Mouse (Mus musculus) forebrain, embryonic 10.5 days (tissue): ENCODE results near the gene Gin1. TPM values are rescaled to one million over a fixed set of nuclear protein-coding genes. Genes with fewer than 3 reads are reported as not detected.

Source experiments
- DNase-seq: peaks from one replicate; pipeline ENCODE4 v3.0.0-alpha.2; 2017; ENCODE audit warnings: low spot score; ENCODE audit errors: extremely low spot score
- H3K27ac ChIP-seq: fragments of 300-500 bp; sonication (generic); 2 replicates; pipeline ENCODE4 v1.5.1; 2016; ENCODE audit warnings: mild to moderate bottlenecking
- H3K27me3 ChIP-seq: fragments of 300-500 bp; sonication (generic); 2 replicates; pipeline ENCODE4 v1.6.1; 2016; ENCODE audit warnings: mild to moderate bottlenecking; ENCODE audit not compliant: poor library complexity, severe bottlenecking
- H3K36me3 ChIP-seq: fragments of 300-500 bp; sonication (generic); replicated peaks from 2 replicates; pipeline ENCODE4 v1.6.1; 2016; ENCODE audit warnings: mild to moderate bottlenecking, moderate library complexity
- H3K4me1 ChIP-seq: fragments of 300-500 bp; sonication (generic); 2 replicates; pipeline ENCODE4 v1.6.1; 2016
- H3K4me3 ChIP-seq: fragments of 300-500 bp; sonication (generic); 2 replicates; pipeline ENCODE4 v1.5.1; 2016; ENCODE audit warnings: mild to moderate bottlenecking, moderate library complexity
- H3K9me3 ChIP-seq: fragments of 300-500 bp; sonication (generic); 2 replicates; pipeline ENCODE4 v1.6.1; 2016; ENCODE audit warnings: mild to moderate bottlenecking, moderate library complexity
- WGBS: fragments of 180-500 bp; shearing (Covaris S2); methylation state at CpG from one replicate; pipeline ENCODE4 v1.1.7; 2016; 5-methylcytosine and 5-hydroxymethylcytosine counted together
- polyA plus RNA-seq: library from polyadenylated mRNA; unstranded; fragments of >200 nt; fragmentation: Nextera tagmentation; extraction: Ambion mirVana; gene quantifications from 2 replicates; pipeline ENCODE4 v1.2.1, GENCODE M21; 2016

The Gin1 gene
- polyA plus RNA-seq, 1 experiment from 2014 or later: 20.4 TPM

GRCm38 (mm10) chr1:97795936-97796335 is 26.0 kb downstream of the Gin1 start:
- no peak for DNase-seq
- Histone ChIP-seq H3K4me3 (no peak overlapping the region), H3K27ac (no peak overlapping the region), H3K27me3 (no peaks in the 10 kb centered on the region), H3K36me3 (no peaks in the 10 kb centered on the region), H3K9me3 (peaks cover 3% of the 10 kb centered on the region; the same call in 1 of the 2 replicates), H3K4me1 (no peaks in the 10 kb centered on the region)
- WGBS: 95% methylated on average over 9 of the region's 9 CpGs

GRCm38 (mm10) chr1:97802207-97802902 is 32.4 kb downstream of the Gin1 start:
- Histone ChIP-seq H3K27ac (no peak overlapping the region), H3K4me1 (no peaks in the 10 kb centered on the region), H3K4me3 (no peak overlapping the region), H3K9me3 (peaks cover 3% of the 10 kb centered on the region; the same call in 1 of the 2 replicates), H3K36me3 (no peaks in the 10 kb centered on the region), H3K27me3 (no peaks in the 10 kb centered on the region)
- no peak for DNase-seq
- WGBS: 58% methylated on average over 4 of the region's 4 CpGs

- DNase-seq: no peak
- peaks cover 3% of the 10 kb centered on the region; the same call in 1 of the 2 replicates for H3K9me3 ChIP-seq
- no peaks in the 10 kb centered on the region for H3K36me3 ChIP-seq
- H3K27me3 ChIP-seq: no peaks in the 10 kb centered on the region
- no peak overlapping the region for H3K4me3 ChIP-seq
- H3K27ac ChIP-seq: no peak overlapping the region
- no peaks in the 10 kb centered on the region for H3K4me1 ChIP-seq
Observed at GRCm38 (mm10) chr1:97804520-97804919, 34.5 kb downstream of the Gin1 start.

- no peak for DNase-seq
- 59% methylated on average over 2 of the region's 2 CpGs for WGBS
- H3K27me3 ChIP-seq: no peaks in the 10 kb centered on the region
Observed at GRCm38 (mm10) chr1:97809255-97809912, 39.4 kb downstream of the Gin1 start.

GRCm38 (mm10) chr1:97821282-97821681 is 51.3 kb downstream of the Gin1 start:
- Histone ChIP-seq H3K9me3 (no peaks in the 10 kb centered on the region), H3K27me3 (no peaks in the 10 kb centered on the region), H3K4me3 (no peak overlapping the region), H3K36me3 (no peaks in the 10 kb centered on the region; the same call in 1 of the 2 replicates), H3K27ac (no peak overlapping the region), H3K4me1 (no peaks in the 10 kb centered on the region)
- DNase-seq: no peak
- WGBS: 89% methylated on average over 3 of the region's 3 CpGs

More at GRCm38 (mm10) chr1:97809255-97809912, 39.4 kb downstream of the Gin1 start:
- no peaks in the 10 kb centered on the region for H3K36me3 ChIP-seq
- H3K4me1 ChIP-seq: no peaks in the 10 kb centered on the region
- H3K9me3 ChIP-seq: no peaks in the 10 kb centered on the region
- no peak overlapping the region for H3K27ac ChIP-seq
- H3K4me3 ChIP-seq: no peak overlapping the region

- Histone ChIP-seq H3K36me3 (no peaks in the 10 kb centered on the region; the same call in 1 of the 2 replicates), H3K4me3 (no peak overlapping the region), H3K27me3 (no peaks in the 10 kb centered on the region), H3K4me1 (no peaks in the 10 kb centered on the region), H3K9me3 (no peaks in the 10 kb centered on the region), H3K27ac (no peak overlapping the region)
- WGBS: 88% methylated on average over 5 of the region's 5 CpGs
- DNase-seq: no peak
Observed at GRCm38 (mm10) chr1:97822203-97822602, 52.2 kb downstream of the Gin1 start.

GRCm38 (mm10) chr1:97822904-97823303 is 52.9 kb downstream of the Gin1 start:
- Histone ChIP-seq H3K27ac (no peak overlapping the region), H3K9me3 (no peaks in the 10 kb centered on the region), H3K36me3 (no peaks in the 10 kb centered on the region; the same call in 1 of the 2 replicates), H3K27me3 (no peaks in the 10 kb centered on the region), H3K4me3 (no peak overlapping the region), H3K4me1 (no peaks in the 10 kb centered on the region)
- DNase-seq: no peak
- WGBS: 95% methylated on average over 7 of the region's 7 CpGs

GRCm38 (mm10) chr1:97827566-97827965 is 57.6 kb downstream of the Gin1 start:
- Histone ChIP-seq H3K9me3 (no peaks in the 10 kb centered on the region), H3K27me3 (no peaks in the 10 kb centered on the region), H3K36me3 (no peaks in the 10 kb centered on the region), H3K4me3 (no peak overlapping the region), H3K27ac (no peak overlapping the region), H3K4me1 (no peaks in the 10 kb centered on the region)
- WGBS: 86% methylated on average over 2 of the region's 2 CpGs
- DNase-seq: no peak

- 97% methylated on average over 5 of the region's 5 CpGs for WGBS
- H3K27ac ChIP-seq: no peak overlapping the region
Observed at GRCm38 (mm10) chr1:97828087-97828486, 58.1 kb downstream of the Gin1 start.

GRCm38 (mm10) chr1:97833466-97834353 is 63.7 kb downstream of the Gin1 start:
- Histone ChIP-seq H3K27ac (no peak overlapping the region), H3K36me3 (no peaks in the 10 kb centered on the region), H3K4me1 (no peaks in the 10 kb centered on the region), H3K27me3 (no peaks in the 10 kb centered on the region), H3K9me3 (no peaks in the 10 kb centered on the region), H3K4me3 (no peak overlapping the region)
- DNase-seq: no peak
- WGBS: 84% methylated on average over 5 of the region's 5 CpGs

More at GRCm38 (mm10) chr1:97828087-97828486, 58.1 kb downstream of the Gin1 start:
- no peak overlapping the region for H3K4me3 ChIP-seq
- no peaks in the 10 kb centered on the region for H3K4me1 ChIP-seq
- H3K27me3 ChIP-seq: no peaks in the 10 kb centered on the region
- no peak for DNase-seq
- no peaks in the 10 kb centered on the region for H3K9me3 ChIP-seq
- no peaks in the 10 kb centered on the region for H3K36me3 ChIP-seq

- no peaks in the 10 kb centered on the region for H3K9me3 ChIP-seq
- H3K27me3 ChIP-seq: no peaks in the 10 kb centered on the region
- H3K4me1 ChIP-seq: no peaks in the 10 kb centered on the region
- DNase-seq: no peak
- no peak overlapping the region for H3K4me3 ChIP-seq
- 97% methylated on average over 5 of the region's 5 CpGs for WGBS
- no peak overlapping the region for H3K27ac ChIP-seq
- H3K36me3 ChIP-seq: no peaks in the 10 kb centered on the region
Observed at GRCm38 (mm10) chr1:97834354-97834822, 64.4 kb downstream of the Gin1 start.
